Mouse (Mus musculus) cerebellum, adult 2 months (tissue): Measurements from ENCODE around the gene Birc5.

Source experiments
- CTCF ChIP-seq: fragments of 200-500 bp; IDR thresholded peaks from 2 replicates; pipeline ENCODE4 v1.5.1; 2011; ENCODE audit warnings: low read depth, mild to moderate bottlenecking, control low read depth, low read length, moderate library complexity, borderline replicate concordance; ENCODE audit not compliant: insufficient read depth
- POLR2A ChIP-seq: fragments of 200-500 bp; IDR thresholded peaks from 2 replicates; pipeline ENCODE4 v1.6.1; 2011; ENCODE audit warnings: low read length, control low read depth, borderline replicate concordance; ENCODE audit not compliant: insufficient read depth

DNA sequence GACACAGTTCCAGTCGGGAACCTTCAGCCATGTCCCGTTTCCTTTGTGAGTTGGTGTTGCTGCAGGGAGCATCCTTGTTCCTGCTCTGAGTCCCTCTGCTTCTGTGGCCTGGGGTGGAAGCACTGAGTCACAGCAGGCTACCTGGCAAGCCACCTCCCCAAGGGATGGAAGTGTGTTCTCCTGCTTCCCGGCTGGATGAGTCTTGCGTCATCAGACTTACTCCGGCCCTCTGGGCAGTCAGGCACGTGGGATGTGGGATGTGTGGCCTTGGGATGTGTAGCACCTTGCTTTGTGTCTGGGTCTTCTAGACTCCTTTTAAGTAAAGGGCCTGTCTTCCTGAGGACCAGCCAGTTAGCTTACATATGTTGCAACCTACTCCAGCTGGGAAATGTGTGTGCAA, 30.6 kb downstream of the Birc5 start:
- TF ChIP-seq CTCF (no peak), POLR2A (no peak)
